Mouse (Mus musculus): ENCODE measurements at regions not wholly inside any gene's neighbourhood (a gene's known extent, or its start where the extent isn't known, plus 50 kb on each side); places are given as distances from the start of the nearest gene placed in this dataset.

DNA sequence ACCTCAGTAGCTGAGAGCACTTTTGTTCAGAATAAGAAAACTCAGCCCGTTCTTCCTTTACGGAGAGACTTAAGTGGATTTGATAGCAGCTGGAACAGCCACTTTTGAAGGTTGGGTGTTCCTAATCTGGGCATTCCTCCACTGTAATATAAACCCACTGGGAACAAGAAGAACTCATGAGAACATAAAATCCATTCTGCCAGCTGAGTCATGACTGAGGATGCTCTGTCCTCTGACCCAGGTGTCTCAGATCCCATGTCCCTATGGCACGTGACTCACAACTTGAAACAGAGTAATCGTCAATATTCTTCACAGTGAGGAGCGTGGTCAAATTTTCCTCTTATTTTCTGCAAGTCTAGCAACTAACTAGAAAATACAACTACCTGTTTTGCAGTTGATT lies 240.3 kb downstream of the Tgfb2 start:
- TF ChIP-seq CTCF (IDR thresholded peaks at IDR 0.05; ENCODE audit: borderline replicate concordance, insufficient read depth, low read length) (no peak), POLR2A (IDR thresholded peaks at IDR 0.05; ENCODE audit: low read depth, low read length) (no peak)

Measured in embryonic fibroblast, embryonic 13.5 days (primary cell).